Mouse (Mus musculus) embryonic facial prominence, embryonic 11.5 days (tissue): Measurements from ENCODE around the gene Agap1. TPM values are rescaled to one million over a fixed set of nuclear protein-coding genes. Genes with fewer than 3 reads are reported as not detected.

Source experiments
- ATAC-seq: fragments of 200-750 bp; cut with Nextera tagmentation; replicated peaks from 2 replicates; pipeline ENCODE4 v1.8.0; 2017; ENCODE audit warnings: low read depth; ENCODE audit not compliant: insufficient number of reproducible peaks, low FRiP score, low TSS enrichment
- DNase-seq: peaks from one replicate; pipeline ENCODE4 v3.0.0-alpha.2; 2015; ENCODE audit warnings: low spot score
- H3K27ac ChIP-seq: fragments of 300-500 bp; sonication (generic); replicated peaks from 2 replicates; pipeline ENCODE4 v1.5.1; 2014; ENCODE audit warnings: mild to moderate bottlenecking, low read depth, low read length, control low read depth
- H3K27me3 ChIP-seq: fragments of 300-500 bp; sonication (generic); 2 replicates; pipeline ENCODE4 v1.6.1; 2014; ENCODE audit warnings: mild to moderate bottlenecking, low read length, moderate library complexity, mixed read lengths; ENCODE audit not compliant: control insufficient read depth, insufficient read depth
- H3K36me3 ChIP-seq: fragments of 300-500 bp; sonication (generic); replicated peaks from 2 replicates; pipeline ENCODE4 v1.6.1; 2014; ENCODE audit warnings: low read depth, mild to moderate bottlenecking, low read length, moderate library complexity, mixed read lengths; ENCODE audit not compliant: control insufficient read depth, insufficient read depth
- H3K4me1 ChIP-seq: fragments of 300-500 bp; sonication (generic); 2 replicates; pipeline ENCODE4 v1.6.1; 2014; ENCODE audit warnings: low read length, mixed read lengths; ENCODE audit not compliant: control insufficient read depth, insufficient read depth
- H3K4me2 ChIP-seq: fragments of 300-500 bp; sonication (generic); 2 replicates; pipeline ENCODE4 v1.6.1; 2014; ENCODE audit warnings: low read depth, mild to moderate bottlenecking, control low read depth, low read length, moderate library complexity
- H3K4me3 ChIP-seq: fragments of 300-500 bp; sonication (generic); 2 replicates; pipeline ENCODE4 v1.5.1; 2014; ENCODE audit warnings: low read depth, low read length, control low read depth
- H3K9ac ChIP-seq: fragments of 300-500 bp; sonication (generic); replicated peaks from 2 replicates; pipeline ENCODE4 v1.6.1; 2014; ENCODE audit warnings: mild to moderate bottlenecking, control low read depth, low read length
- H3K9me3 ChIP-seq: fragments of 300-500 bp; sonication (generic); replicated peaks from 2 replicates; pipeline ENCODE4 v1.6.1; 2016; ENCODE audit warnings: mild to moderate bottlenecking, low read length, inconsistent platforms, mixed read lengths; ENCODE audit not compliant: control insufficient read depth
- WGBS: fragments of 180-500 bp; shearing (Covaris S2); extraction: QIAGEN DNeasy Blood & Tissue Kit; methylation state at CpG from one replicate; pipeline ENCODE4 v1.1.7; 2014; 5-methylcytosine and 5-hydroxymethylcytosine counted together
- polyA plus RNA-seq: library from polyadenylated mRNA; unstranded; fragments of >200 nt; fragmentation: Nextera tagmentation; extraction: Ambion mirVana; gene quantifications from 2 replicates; pipeline ENCODE4 v1.2.1, GENCODE M21; 2014

Gene Agap1
- polyA plus RNA-seq, 1 experiment from 2014 or later, result 15.4 TPM

GRCm38 (mm10) chr1:89680673-89681072, 226.1 kb downstream of the Agap1 start:
- no peak for ATAC-seq
- Histone ChIP-seq H3K4me2 (no peak overlapping the region), H3K9me3 (no peaks in the 10 kb centered on the region), H3K27ac (no peak overlapping the region), H3K4me3 (no peak overlapping the region), H3K36me3 (no peaks in the 10 kb centered on the region), H3K9ac (no peak overlapping the region), H3K4me1 (no peaks in the 10 kb centered on the region), H3K27me3 (no peaks in the 10 kb centered on the region)
- DNase-seq, result no peak
- WGBS, result 85% methylated on average over 7 of the region's 7 CpGs

GRCm38 (mm10) chr1:89688914-89689313, 234.3 kb downstream of the Agap1 start:
- Histone ChIP-seq H3K4me3 (no peak overlapping the region), H3K27ac (no peak overlapping the region), H3K4me1 (no peaks in the 10 kb centered on the region), H3K9ac (no peak overlapping the region), H3K27me3 (no peaks in the 10 kb centered on the region), H3K9me3 (no peaks in the 10 kb centered on the region), H3K4me2 (no peak overlapping the region), H3K36me3 (no peaks in the 10 kb centered on the region)
- DNase-seq (no peak), ATAC-seq (no peak)
- WGBS, result 68% methylated on average over 10 of the region's 10 CpGs

- no peak for DNase-seq
- H3K4me3 ChIP-seq, result no peak overlapping the region
- H3K27me3 ChIP-seq, result no peaks in the 10 kb centered on the region
- H3K9me3 ChIP-seq, result no peaks in the 10 kb centered on the region
- 89% methylated on average over 22 of the region's 22 CpGs for WGBS
- H3K36me3 ChIP-seq, result no peaks in the 10 kb centered on the region
- H3K4me2 ChIP-seq, result no peak overlapping the region
- H3K27ac ChIP-seq, result no peak overlapping the region
- no peaks in the 10 kb centered on the region for H3K4me1 ChIP-seq
- no peak for ATAC-seq
- no peak overlapping the region for H3K9ac ChIP-seq
These were observed 235.1 kb downstream of the Agap1 start for GRCm38 (mm10) chr1:89689544-89690212.

GRCm38 (mm10) chr1:89691096-89691495, 236.5 kb downstream of the Agap1 start:
- no peak for DNase-seq
- WGBS, result 54% methylated on average over 1 of the region's 1 CpGs

DNA sequence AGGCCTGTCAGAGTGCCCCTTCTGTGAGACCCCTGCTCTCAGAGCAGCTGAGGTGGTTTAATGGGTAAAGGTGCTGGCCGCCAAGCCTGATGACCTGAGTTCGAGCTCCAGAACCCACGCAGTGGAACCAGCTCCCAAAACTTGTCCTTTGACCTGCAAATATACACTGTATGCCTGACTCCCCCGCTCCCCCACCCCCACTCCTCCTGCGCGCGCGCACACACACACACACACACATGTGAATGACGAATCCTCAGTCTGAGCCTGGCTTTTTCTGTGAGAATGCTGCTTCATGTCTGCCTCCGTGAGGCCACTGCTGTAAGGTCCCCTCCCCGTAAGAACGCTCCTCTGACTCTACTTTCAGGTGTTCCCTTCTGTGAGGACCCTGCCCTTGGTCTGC, 237.8 kb downstream of the Agap1 start:
- no peaks in the 10 kb centered on the region for H3K27me3 ChIP-seq
- H3K4me1 ChIP-seq, result no peaks in the 10 kb centered on the region
- no peaks in the 10 kb centered on the region for H3K9me3 ChIP-seq
- 87% methylated on average over 12 of the region's 12 CpGs for WGBS
- H3K4me2 ChIP-seq, result no peak overlapping the region
- no peaks in the 10 kb centered on the region for H3K36me3 ChIP-seq
- no peak overlapping the region for H3K4me3 ChIP-seq
- no peak for DNase-seq
- no peak for ATAC-seq
- no peak overlapping the region for H3K27ac ChIP-seq
- no peak overlapping the region for H3K9ac ChIP-seq

More at GRCm38 (mm10) chr1:89691096-89691495, 236.5 kb downstream of the Agap1 start:
- Histone ChIP-seq H3K9me3 (no peaks in the 10 kb centered on the region), H3K9ac (no peak overlapping the region), H3K4me1 (no peaks in the 10 kb centered on the region), H3K4me2 (no peak overlapping the region), H3K27me3 (no peaks in the 10 kb centered on the region), H3K36me3 (no peaks in the 10 kb centered on the region), H3K27ac (no peak overlapping the region), H3K4me3 (no peak overlapping the region)
- ATAC-seq, result no peak

DNA sequence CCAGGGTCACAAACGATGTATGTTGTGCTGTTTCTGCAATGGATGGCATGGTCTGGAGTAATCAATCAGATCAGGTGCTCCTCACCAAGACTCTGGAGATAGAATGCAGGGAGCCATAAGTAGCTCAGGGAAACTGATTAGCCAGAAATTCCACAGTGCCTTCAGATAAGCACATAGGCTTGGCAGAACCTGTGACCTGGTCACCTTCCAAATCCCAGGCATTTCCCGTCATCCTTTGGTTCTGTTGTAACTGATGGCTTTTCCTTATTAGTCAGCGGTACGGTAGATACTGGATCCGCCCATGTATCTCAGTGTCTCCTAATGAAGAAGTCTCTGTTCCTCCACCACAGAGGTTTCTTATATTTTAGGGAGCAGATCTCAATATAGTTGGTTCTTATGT, 240.3 kb downstream of the Agap1 start:
- Histone ChIP-seq H3K27me3 (no peaks in the 10 kb centered on the region), H3K4me3 (no peak overlapping the region), H3K4me2 (no peak overlapping the region), H3K36me3 (no peaks in the 10 kb centered on the region), H3K9ac (no peak overlapping the region), H3K4me1 (no peaks in the 10 kb centered on the region), H3K27ac (no peak overlapping the region), H3K9me3 (no peaks in the 10 kb centered on the region)
- ATAC-seq, result no peak
- WGBS, result 91% methylated on average over 5 of the region's 5 CpGs
- no peak for DNase-seq

DNA sequence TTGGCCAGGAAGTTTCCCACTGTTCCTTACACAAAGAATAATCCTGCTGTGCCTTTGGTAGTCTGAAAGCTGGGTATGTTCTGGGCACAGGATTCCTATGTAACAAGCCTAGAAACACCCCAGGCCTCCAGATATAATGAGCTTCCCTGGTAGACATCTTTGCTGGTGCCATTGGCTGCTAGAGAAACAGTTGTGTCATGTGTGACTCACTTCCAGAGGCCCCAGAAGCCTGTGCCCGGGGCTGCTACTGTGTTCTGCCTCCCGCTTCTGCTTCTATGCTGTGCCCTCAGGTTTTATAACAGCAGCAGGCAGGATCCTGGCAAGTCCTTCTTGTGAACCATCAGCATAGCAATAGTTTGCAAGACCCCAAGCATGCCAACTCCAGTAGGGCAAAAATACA, 242.6 kb downstream of the Agap1 start:
- Histone ChIP-seq H3K27me3 (no peaks in the 10 kb centered on the region), H3K27ac (no peak overlapping the region), H3K4me3 (no peak overlapping the region), H3K4me2 (no peak overlapping the region), H3K36me3 (no peaks in the 10 kb centered on the region), H3K9me3 (no peaks in the 10 kb centered on the region), H3K9ac (no peak overlapping the region), H3K4me1 (no peaks in the 10 kb centered on the region)
- DNase-seq (no peak), ATAC-seq (no peak)
- WGBS, result 86% methylated on average over 2 of the region's 2 CpGs

GRCm38 (mm10) chr1:89700166-89700565, 245.6 kb downstream of the Agap1 start:
- H3K36me3 ChIP-seq, result no peaks in the 10 kb centered on the region
- no peak overlapping the region for H3K27ac ChIP-seq
- H3K4me3 ChIP-seq, result no peak overlapping the region
- H3K4me1 ChIP-seq, result no peaks in the 10 kb centered on the region; the same call in 1 of the 2 replicates
- no peak overlapping the region for H3K9ac ChIP-seq
- H3K4me2 ChIP-seq, result no peak overlapping the region
- no peaks in the 10 kb centered on the region for H3K27me3 ChIP-seq
- no peak for ATAC-seq
- no peak for DNase-seq
- no peaks in the 10 kb centered on the region for H3K9me3 ChIP-seq
- 84% methylated on average over 9 of the region's 9 CpGs for WGBS
